8 mouse cellular contexts compared by ENCODE assay signal in the genomic region with DNA sequence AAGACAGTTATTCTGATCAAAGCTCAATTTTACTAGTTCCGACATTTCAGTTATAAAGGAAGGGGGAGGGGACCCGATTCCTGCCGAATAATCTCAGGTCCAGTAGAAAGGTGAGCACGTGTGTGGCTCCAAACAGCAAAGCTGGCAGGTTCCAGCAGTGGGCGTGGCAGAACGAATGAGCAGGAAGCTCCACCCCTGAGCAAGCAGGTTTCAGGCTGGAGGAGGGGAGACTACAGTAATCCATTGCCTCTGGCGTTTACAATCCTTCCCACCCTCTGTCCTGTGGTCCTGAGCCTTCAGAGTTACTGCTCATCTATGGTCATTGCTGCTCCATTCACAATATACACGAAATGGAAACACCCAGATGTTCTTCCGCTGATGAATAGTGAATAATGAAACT. TPM values are rescaled to one million over a fixed set of nuclear protein-coding genes. Genes with fewer than 3 reads are reported as not detected.
A peak's percentile ranks its signal among the peaks of the same experiment; 100 is the strongest.
DNase-seq lines count a peak whose midpoint lies in the region; ATAC-seq and TF ChIP-seq lines count a peak whose summit lies in the region.
"Not testable (repeated sequence)": the region's sequence is repeated elsewhere in the genome, so short reads cannot be mapped to it uniquely, and the experiment has no call there.

No protein-coding gene starts in this region.

- not testable (repeated sequence) for H3K9ac ChIP-seq in hindbrain, embryonic 16.5 days (ENCODE audit: low read depth, low read length); lung, embryonic 14.5 days; neural tube, embryonic 13.5 days

- not testable (repeated sequence) for H3K9me3 ChIP-seq in E14TG2a.4 (ENCODE audit: low read length); hindbrain, embryonic 16.5 days (ENCODE audit: control insufficient read depth, low read length); lung, embryonic 14.5 days (ENCODE audit: low read depth, low read length); neural tube, embryonic 13.5 days

- H3K27me3 ChIP-seq in E14TG2a.4 (ENCODE audit: insufficient read depth, low read length); hindbrain, embryonic 16.5 days (replicated peaks; ENCODE audit: control insufficient read depth, insufficient read depth, low read length); lung, embryonic 14.5 days (ENCODE audit: insufficient read depth, low read length); neural tube, embryonic 13.5 days: not testable (repeated sequence)

- H3K36me3 ChIP-seq in E14TG2a.4 (ENCODE audit: insufficient read depth, low read length); hindbrain, embryonic 16.5 days (ENCODE audit: control insufficient read depth, insufficient read depth, low read length); lung, embryonic 14.5 days (ENCODE audit: insufficient read depth); neural tube, embryonic 13.5 days: not testable (repeated sequence)

- H3K4me1 ChIP-seq in E14TG2a.4 (replicated peaks; ENCODE audit: low read depth, low read length) = peaks cover 26% of the 10 kb centered on the region
- not testable (repeated sequence) for H3K4me1 ChIP-seq in hindbrain, embryonic 16.5 days (ENCODE audit: control insufficient read depth, insufficient read depth, low read depth, low read length); lung, embryonic 14.5 days (ENCODE audit: insufficient read depth); neural tube, embryonic 13.5 days (replicated peaks)

- not testable (repeated sequence) for TF ChIP-seq CTCF in E14TG2a.4 (conservative IDR thresholded peaks at IDR 0.05; ENCODE audit: low read length); lung, embryonic 14.5 days (IDR thresholded peaks at IDR 0.05; ENCODE audit: low read depth)

- not testable (repeated sequence) for H3K27ac ChIP-seq in hindbrain, embryonic 16.5 days (ENCODE audit: low read depth, low read length); lung, embryonic 14.5 days (ENCODE audit: low read depth); neural tube, embryonic 13.5 days (replicated peaks)

- peak overlapping the region; percentile 54 for H3K4me3 ChIP-seq in E14TG2a.4 (replicated peaks; ENCODE audit: low read length)
- peak overlapping the region; percentile 13; the same call in 1 of the 2 replicates for H3K4me3 ChIP-seq in hindbrain, embryonic 16.5 days (ENCODE audit: low read length)
- H3K4me3 ChIP-seq in lung, embryonic 14.5 days (ENCODE audit: low read depth, low read length); neural tube, embryonic 13.5 days: not testable (repeated sequence)

- ATAC-seq in hindbrain, embryonic 16.5 days; neural tube, embryonic 13.5 days (ENCODE audit: low read depth): not testable (repeated sequence)
- peak; percentile 28; the same call in 1 of the 2 replicates for ATAC-seq in lung, embryonic 14.5 days (ENCODE audit: insufficient read depth)

- peak; percentile 49 to 51 for DNase-seq in cerebellum, postnatal 10 days
- peak; percentile 22 to 25 for DNase-seq in heart, adult 18-20 months
- peak; percentile 70 to 84 for DNase-seq in kidney, postnatal 36 days
- peak; percentile 35 for DNase-seq in lung, embryonic 14.5 days
- peak; percentile 18 to 24 for DNase-seq in thymus, postnatal 10 days (ENCODE audit: low spot score in 2 of 2)

- 10% methylated on average over 9 of the region's 9 CpGs for WGBS in hindbrain, embryonic 16.5 days
- WGBS in lung, embryonic 14.5 days = 5% methylated on average over 9 of the region's 9 CpGs
- WGBS in neural tube, embryonic 13.5 days = 6% methylated on average over 9 of the region's 9 CpGs

- H3K4me2 ChIP-seq in hindbrain, embryonic 16.5 days (ENCODE audit: low read length) = peak overlapping the region; percentile 39
- peak overlapping the region; percentile 46 for H3K4me2 ChIP-seq in lung, embryonic 14.5 days
- peak overlapping the region; percentile 39 for H3K4me2 ChIP-seq in neural tube, embryonic 13.5 days

RNA-seq across cellular contexts. Expression of gene Ccdc171, which starts 42.8 kb away (rescaled TPM):
- total RNA-seq in heart, adult 18-20 months (2021) = 1 to 10 TPM in 1 of 2 experiments, under 1 TPM in 1; 0.52 to 1.2 TPM
- 3.3 and 3.7 TPM in 2 replicates for polyA plus RNA-seq in hindbrain, embryonic 16.5 days (2015; fragmentation: Nextera tagmentation; extraction: Ambion mirVana)
- 3.1 and 3.5 TPM in 2 replicates for polyA plus RNA-seq in lung, embryonic 14.5 days (2014; fragmentation: Nextera tagmentation; extraction: Ambion mirVana)
- polyA plus RNA-seq in neural tube, embryonic 13.5 days (2015; fragmentation: Nextera tagmentation; extraction: Ambion mirVana) = 2.9 and 5.2 TPM in 2 replicates

Comparison
In these comparisons a context has a peak if more than half of its experiments do, and no peak if none do; other contexts are left out.
1. DNase-seq: peak in every context shown above with its lines; median percentile 77 in kidney, postnatal 36 days; 50 in cerebellum, postnatal 10 days; 35 in lung, embryonic 14.5 days; 24 in heart, adult 18-20 months; 21 in thymus, postnatal 10 days.